Mouse (Mus musculus): ENCODE measurements around the gene Lrrfip2. TPM values are rescaled to one million over a fixed set of nuclear protein-coding genes. Genes with fewer than 3 reads are reported as not detected.

The Lrrfip2 gene
- polyA plus RNA-seq, 1 experiment from 2014 or later, result 52.8 TPM

DNA sequence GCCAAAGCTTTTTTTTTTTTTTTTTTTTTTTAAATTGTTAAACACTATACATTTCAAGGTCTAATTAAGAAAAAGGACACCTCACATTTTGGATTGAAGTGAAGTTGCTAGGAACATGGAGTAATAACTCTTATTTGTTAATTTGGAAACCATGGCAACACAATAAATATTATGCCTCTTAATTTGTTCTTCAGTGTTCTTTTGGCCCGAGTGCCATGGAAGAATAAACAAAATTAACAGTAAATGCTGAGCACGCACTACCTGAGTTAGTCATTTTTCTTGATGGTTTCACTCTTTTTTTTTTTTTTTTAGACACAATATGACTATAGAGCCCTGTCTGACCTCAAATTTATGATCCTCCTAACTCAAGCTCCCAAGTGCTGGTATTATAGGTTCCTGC lies 30.6 kb downstream of the Lrrfip2 start:
- Histone ChIP-seq H3K27ac (no peak overlapping the region), H3K4me1 (no peaks in the 10 kb centered on the region), H3K4me2 (no peak overlapping the region), H3K4me3 (replicated peaks) (no peak overlapping the region), H3K27me3 (no peaks in the 10 kb centered on the region), H3K9me3 (no peaks in the 10 kb centered on the region), H3K36me3 (replicated peaks) (no peaks in the 10 kb centered on the region), H3K9ac (no peak overlapping the region)
- WGBS, result 85% methylated on average over 2 of the region's 2 CpGs
- ATAC-seq (ENCODE audit: low FRiP score), result no peak

DNA sequence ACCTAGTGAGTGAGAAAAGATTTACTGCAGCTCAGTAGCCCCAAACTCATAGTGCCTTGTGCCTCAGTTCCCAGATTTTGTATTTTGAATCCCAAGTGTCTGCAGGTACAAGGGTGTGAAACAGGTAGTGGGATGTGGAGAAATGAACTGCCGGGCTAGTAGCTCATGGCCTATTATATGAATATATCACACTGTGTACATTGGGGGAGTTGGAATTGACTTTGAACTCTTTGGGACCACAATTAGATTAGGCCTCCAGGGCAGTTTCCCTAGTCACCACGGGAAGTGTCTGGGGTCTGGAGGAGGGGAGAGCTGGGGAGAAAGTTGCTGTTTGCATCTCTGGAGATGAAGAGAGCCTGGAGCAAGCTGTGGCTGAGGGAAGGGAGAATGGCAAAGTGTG lies 31.0 kb downstream of the Lrrfip2 start:
- Histone ChIP-seq H3K9me3 (no peaks in the 10 kb centered on the region), H3K4me1 (no peaks in the 10 kb centered on the region), H3K4me3 (replicated peaks) (no peak overlapping the region), H3K27ac (no peak overlapping the region), H3K9ac (no peak overlapping the region), H3K4me2 (no peak overlapping the region), H3K36me3 (replicated peaks) (no peaks in the 10 kb centered on the region), H3K27me3 (no peaks in the 10 kb centered on the region)
- ATAC-seq (ENCODE audit: low FRiP score), result no peak
- 74% methylated on average over 2 of the region's 2 CpGs for WGBS

DNA sequence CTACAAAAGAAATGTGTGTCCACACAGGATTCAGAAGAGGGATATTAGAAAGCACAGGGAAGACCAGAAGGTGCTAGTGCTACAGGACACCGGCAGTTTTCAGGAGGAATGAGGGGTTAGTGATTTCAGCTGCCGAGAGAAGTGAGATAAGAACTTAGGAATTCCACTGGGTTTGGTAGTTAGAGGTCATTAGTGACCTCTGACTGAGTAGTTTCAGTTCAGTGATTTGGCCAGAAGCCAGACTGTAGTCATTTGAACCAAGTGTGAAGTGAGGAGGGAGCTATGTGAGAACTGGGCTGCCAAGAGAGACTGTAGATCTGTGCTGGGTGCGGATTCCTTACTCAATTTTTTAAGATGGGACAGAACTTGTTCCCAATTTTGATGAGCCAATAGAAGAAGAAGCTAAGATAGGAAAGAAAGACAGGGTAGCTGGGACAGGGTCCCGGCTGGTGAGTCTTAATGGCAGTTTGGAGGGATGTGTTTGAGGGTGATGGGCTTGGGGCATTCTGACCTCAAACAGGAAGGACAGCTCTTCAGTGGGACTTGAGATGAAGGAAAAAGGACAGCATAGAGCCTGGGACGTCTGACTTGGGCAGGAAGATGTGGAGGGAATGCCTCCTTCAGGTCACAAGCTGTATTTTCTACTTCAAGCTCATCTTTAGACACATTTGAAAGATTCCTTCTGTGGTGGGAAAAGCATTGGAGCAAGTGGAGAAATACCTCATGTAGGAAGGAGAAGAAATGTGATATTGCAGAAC lies 32.0 kb downstream of the Lrrfip2 start:
- H3K27ac ChIP-seq, result no peak overlapping the region
- H3K36me3 ChIP-seq (replicated peaks), result no peaks in the 10 kb centered on the region
- no peak overlapping the region for H3K4me2 ChIP-seq
- no peak overlapping the region for H3K9ac ChIP-seq
- no peaks in the 10 kb centered on the region for H3K4me1 ChIP-seq
- H3K9me3 ChIP-seq, result no peaks in the 10 kb centered on the region
- no peak overlapping the region for H3K4me3 ChIP-seq (replicated peaks)
- no peak for ATAC-seq (ENCODE audit: low FRiP score)
- WGBS, result 72% methylated on average over 5 of the region's 5 CpGs
- H3K27me3 ChIP-seq, result no peaks in the 10 kb centered on the region

DNA sequence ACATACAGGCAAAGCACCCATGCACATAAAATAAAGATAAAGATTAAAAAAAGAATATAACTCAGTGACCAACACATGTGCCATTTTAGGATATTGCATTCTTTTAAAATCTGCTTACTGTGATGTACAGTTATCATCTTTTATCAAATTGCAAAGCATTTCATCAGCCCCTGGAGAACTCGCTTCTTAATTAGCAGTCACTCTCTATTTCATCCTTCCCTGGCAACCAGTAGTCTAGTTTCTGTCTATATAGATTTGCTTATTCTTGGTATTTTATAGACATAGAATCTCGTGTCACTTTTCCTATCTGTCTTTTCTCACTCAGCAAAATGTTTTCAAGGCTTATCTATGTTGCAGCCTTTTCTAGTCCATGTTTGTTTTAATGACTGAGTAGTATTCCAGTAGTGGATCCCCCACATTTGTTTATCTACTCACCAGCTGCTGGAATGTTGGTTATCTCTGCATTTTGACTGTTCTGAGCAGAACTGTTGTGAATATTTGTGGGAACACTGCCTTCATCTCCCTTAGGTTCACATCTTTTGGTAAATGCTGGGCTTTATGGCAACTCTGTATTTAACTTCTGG lies 35.0 kb downstream of the Lrrfip2 start:
- WGBS, result 84% methylated on average over 2 of the region's 2 CpGs
- H3K27ac ChIP-seq, result no peak overlapping the region
- no peaks in the 10 kb centered on the region for H3K36me3 ChIP-seq (replicated peaks)
- no peak for ATAC-seq (ENCODE audit: low FRiP score)
- H3K9ac ChIP-seq, result no peak overlapping the region
- no peaks in the 10 kb centered on the region for H3K9me3 ChIP-seq
- H3K27me3 ChIP-seq, result no peaks in the 10 kb centered on the region
- H3K4me2 ChIP-seq, result no peak overlapping the region
- peaks cover 7% of the 10 kb centered on the region; the same call in 1 of the 2 replicates for H3K4me1 ChIP-seq
- H3K4me3 ChIP-seq (replicated peaks), result no peak overlapping the region

- H3K27ac ChIP-seq, result no peak overlapping the region
- WGBS, result 94% methylated on average over 3 of the region's 3 CpGs
Observed at GRCm38 (mm10) chr9:111153026-111153425, 35.6 kb downstream of the Lrrfip2 start.

DNA sequence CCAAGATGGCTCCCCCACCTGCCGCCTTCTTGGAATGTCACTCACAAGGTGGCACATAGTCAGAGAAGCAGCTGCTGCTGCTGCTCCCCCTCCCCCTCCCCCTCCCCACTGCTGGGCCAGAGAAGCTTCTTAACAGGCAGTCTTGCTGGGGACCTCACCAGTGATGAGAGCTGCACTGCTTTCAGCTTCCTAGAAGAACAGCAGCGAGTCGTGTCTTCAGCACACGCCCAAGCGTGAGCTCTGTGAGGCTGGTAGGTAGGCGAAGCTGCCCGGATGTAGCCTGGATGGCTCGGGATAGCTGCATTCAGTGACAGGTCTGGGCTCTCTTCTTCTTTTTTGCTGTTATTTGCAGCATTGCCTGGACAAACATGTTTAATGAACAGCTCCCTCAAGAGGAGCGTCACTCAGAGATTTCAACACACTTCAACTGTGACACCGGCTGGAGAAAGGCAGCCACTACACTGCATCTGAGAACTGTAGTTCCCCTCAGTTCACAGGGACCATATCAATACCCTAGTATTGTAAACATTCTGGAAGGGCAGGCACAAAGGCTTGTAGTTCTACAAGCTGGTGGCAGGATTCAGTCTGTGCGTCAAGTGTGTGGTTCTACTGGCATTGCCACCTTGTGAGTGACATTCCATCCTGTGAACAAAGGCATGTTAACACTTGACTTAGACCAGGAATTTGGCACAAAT lies 38.5 kb downstream of the Lrrfip2 start:
- Histone ChIP-seq H3K36me3 (replicated peaks) (no peaks in the 10 kb centered on the region), H3K27ac (no peak overlapping the region)
- 81% methylated on average over 11 of the region's 11 CpGs for whole genome bisulfite sequencing

More at GRCm38 (mm10) chr9:111153026-111153425, 35.6 kb downstream of the Lrrfip2 start:
- no peak for ATAC-seq (ENCODE audit: low FRiP score)
- Histone ChIP-seq H3K9me3 (no peaks in the 10 kb centered on the region), H3K4me2 (no peak overlapping the region), H3K36me3 (replicated peaks) (no peaks in the 10 kb centered on the region), H3K9ac (no peak overlapping the region), H3K27me3 (no peaks in the 10 kb centered on the region), H3K4me3 (replicated peaks) (no peak overlapping the region), H3K4me1 (peaks cover 7% of the 10 kb centered on the region; the same call in 1 of the 2 replicates)

GRCm38 (mm10) chr9:111159562-111159961 lies 42.2 kb downstream of the Lrrfip2 start:
- ATAC-seq (ENCODE audit: low FRiP score), result no peak
- Histone ChIP-seq H3K27ac (no peak overlapping the region), H3K4me1 (peaks cover 7% of the 10 kb centered on the region; the same call in 1 of the 2 replicates), H3K4me2 (no peak overlapping the region), H3K36me3 (replicated peaks) (peaks cover 9% of the 10 kb centered on the region; the same call in 1 of the 2 replicates), H3K9ac (no peak overlapping the region), H3K27me3 (no peaks in the 10 kb centered on the region), H3K4me3 (replicated peaks) (no peak overlapping the region), H3K9me3 (no peaks in the 10 kb centered on the region)
- WGBS, result 100% methylated on average over 1 of the region's 1 CpGs

More for the DNA sequence above, 38.5 kb downstream of the Lrrfip2 start:
- ATAC-seq (ENCODE audit: low FRiP score), result no peak
- no peaks in the 10 kb centered on the region for H3K27me3 ChIP-seq
- H3K9ac ChIP-seq, result no peak overlapping the region
- peaks cover 7% of the 10 kb centered on the region; the same call in 1 of the 2 replicates for H3K4me1 ChIP-seq
- no peaks in the 10 kb centered on the region for H3K9me3 ChIP-seq
- H3K4me2 ChIP-seq, result no peak overlapping the region
- H3K4me3 ChIP-seq (replicated peaks), result no peak overlapping the region

DNA sequence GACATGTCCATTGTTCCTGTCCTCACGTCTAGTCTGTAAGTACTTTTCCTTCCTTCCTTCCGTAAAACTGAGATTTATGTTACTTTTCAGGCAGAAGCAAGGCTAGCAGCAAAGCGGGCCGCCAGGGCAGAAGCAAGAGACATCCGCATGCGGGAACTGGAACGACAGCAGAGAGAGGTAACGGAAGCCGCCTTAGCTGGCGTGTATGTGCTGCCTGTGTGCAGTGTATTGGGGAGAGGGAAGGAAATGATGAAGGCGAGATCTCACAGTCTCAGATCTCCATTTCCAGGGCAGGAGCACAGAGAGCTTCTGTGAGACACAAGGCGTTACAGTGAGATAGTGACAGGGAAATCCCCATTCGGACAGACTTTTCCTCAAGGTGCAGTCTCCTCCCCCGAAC lies 43.8 kb downstream of the Lrrfip2 start:
- Histone ChIP-seq H3K27me3 (no peaks in the 10 kb centered on the region), H3K9ac (no peak overlapping the region), H3K4me3 (replicated peaks) (no peak overlapping the region), H3K4me1 (0 out of 2 replicates have a peak, but pooled peaks cover under 1% of the 10 kb centered on the region), H3K9me3 (no peaks in the 10 kb centered on the region), H3K27ac (no peak overlapping the region), H3K36me3 (replicated peaks) (peaks cover 9% of the 10 kb centered on the region; the same call in 1 of the 2 replicates), H3K4me2 (no peak overlapping the region)
- 94% methylated on average over 14 of the region's 14 CpGs for WGBS
- no peak for ATAC-seq (ENCODE audit: low FRiP score)

GRCm38 (mm10) chr9:111166612-111167011 lies 49.2 kb downstream of the Lrrfip2 start:
- WGBS, result 67% methylated on average over 4 of the region's 4 CpGs

GRCm38 (mm10) chr9:111170430-111170829 lies 53.0 kb downstream of the Lrrfip2 start:
- H3K27ac ChIP-seq, result no peak overlapping the region
- H3K27me3 ChIP-seq, result no peaks in the 10 kb centered on the region
- no peaks in the 10 kb centered on the region for H3K9me3 ChIP-seq
- no peaks in the 10 kb centered on the region for H3K36me3 ChIP-seq (replicated peaks)
- H3K4me1 ChIP-seq, result no peaks in the 10 kb centered on the region
- H3K4me3 ChIP-seq (replicated peaks), result no peak overlapping the region
- no peak overlapping the region for H3K9ac ChIP-seq
- no peak overlapping the region for H3K4me2 ChIP-seq
- WGBS, result 69% methylated on average over 3 of the region's 3 CpGs
- ATAC-seq (ENCODE audit: low FRiP score), result no peak

More at GRCm38 (mm10) chr9:111166612-111167011, 49.2 kb downstream of the Lrrfip2 start:
- Histone ChIP-seq H3K27ac (no peak overlapping the region), H3K9ac (no peak overlapping the region), H3K4me1 (no peaks in the 10 kb centered on the region), H3K9me3 (no peaks in the 10 kb centered on the region), H3K36me3 (replicated peaks) (peaks cover 9% of the 10 kb centered on the region; the same call in 1 of the 2 replicates), H3K4me3 (replicated peaks) (no peak overlapping the region), H3K27me3 (no peaks in the 10 kb centered on the region), H3K4me2 (no peak overlapping the region)
- no peak for ATAC-seq (ENCODE audit: low FRiP score)

- H3K9ac ChIP-seq, result no peak overlapping the region
- no peaks in the 10 kb centered on the region for H3K9me3 ChIP-seq
- no peak overlapping the region for H3K27ac ChIP-seq
- no peak overlapping the region for H3K4me3 ChIP-seq (replicated peaks)
- H3K4me1 ChIP-seq, result no peaks in the 10 kb centered on the region
- WGBS, result 87% methylated on average over 5 of the region's 5 CpGs
- ATAC-seq (ENCODE audit: low FRiP score), result no peak
- no peaks in the 10 kb centered on the region for H3K27me3 ChIP-seq
- no peaks in the 10 kb centered on the region for H3K36me3 ChIP-seq (replicated peaks)
- H3K4me2 ChIP-seq, result no peak overlapping the region
Observed at GRCm38 (mm10) chr9:111174071-111174470, 56.7 kb downstream of the Lrrfip2 start.

- 84% methylated on average over 5 of the region's 5 CpGs for WGBS
Observed at GRCm38 (mm10) chr9:111178971-111179370, 61.6 kb downstream of the Lrrfip2 start.

More at GRCm38 (mm10) chr9:111178971-111179370, 61.6 kb downstream of the Lrrfip2 start:
- no peaks in the 10 kb centered on the region for H3K4me1 ChIP-seq
- ATAC-seq (ENCODE audit: low FRiP score), result no peak
- H3K27me3 ChIP-seq, result no peaks in the 10 kb centered on the region
- no peaks in the 10 kb centered on the region for H3K9me3 ChIP-seq
- H3K4me3 ChIP-seq (replicated peaks), result no peak overlapping the region
- H3K36me3 ChIP-seq (replicated peaks), result no peaks in the 10 kb centered on the region
- no peak overlapping the region for H3K9ac ChIP-seq
- H3K27ac ChIP-seq, result no peak overlapping the region
- H3K4me2 ChIP-seq, result no peak overlapping the region
